Mouse (Mus musculus) E14TG2a.4 (cell line): ENCODE data around the gene Scamp1.
A peak's percentile ranks its signal among the peaks of the same experiment; 100 is the strongest.
"Not testable (repeated sequence)": the region's sequence is repeated elsewhere in the genome, so short reads cannot be mapped to it uniquely, and the experiment has no call there.

Experiments used
- H3K27me3 ChIP-seq: 2 replicates; pipeline ENCODE4 v1.6.1; 2014; ENCODE audit warnings: low read length, control low read depth; ENCODE audit not compliant: insufficient read depth
- H3K36me3 ChIP-seq: 2 replicates; pipeline ENCODE4 v1.6.1; 2014; ENCODE audit warnings: low read length, control low read depth; ENCODE audit not compliant: insufficient read depth
- H3K4me1 ChIP-seq: replicated peaks from 2 replicates; pipeline ENCODE4 v1.6.1; 2014; ENCODE audit warnings: low read depth, low read length, control low read depth
- H3K4me3 ChIP-seq: replicated peaks from 2 replicates; pipeline ENCODE4 v1.5.1; 2014; ENCODE audit warnings: mild to moderate bottlenecking, low read length
- H3K9me3 ChIP-seq: 2 replicates; pipeline ENCODE4 v1.6.1; 2014; ENCODE audit warnings: low read length, control low read depth
- CTCF ChIP-seq: conservative IDR thresholded peaks from 2 replicates; pipeline ENCODE4 v1.5.1; 2014; ENCODE audit warnings: low read length
- NANOG ChIP-seq: IDR thresholded peaks from 2 replicates; pipeline ENCODE4 v1.6.1; 2014; ENCODE audit warnings: borderline replicate concordance, low read length, mixed read lengths
- POU5F1 ChIP-seq: IDR thresholded peaks from 2 replicates; pipeline ENCODE4 v1.6.1; 2014; ENCODE audit warnings: low read length, borderline replicate concordance

Gene Scamp1

GRCm38 (mm10) chr13:94285281-94285871 is at the start of gene Scamp1:
TSS of gene Scamp1 (minus strand) at chr13:94285857.
- H3K27me3 ChIP-seq = peaks cover 24% of the 10 kb centered on the region
- TF ChIP-seq CTCF = no peak
- no peak for TF ChIP-seq NANOG
- peaks cover 4% of the 10 kb centered on the region; the same call in 1 of the 2 replicates for H3K9me3 ChIP-seq
- H3K36me3 ChIP-seq = no peaks in the 10 kb centered on the region
- H3K4me3 ChIP-seq = peak within 1 kb of the TSS; percentile 91
- peaks cover 20% of the 10 kb centered on the region for H3K4me1 ChIP-seq

GRCm38 (mm10) chr13:94330392-94330979 is 44.8 kb upstream of the Scamp1 start:
- no peak overlapping the region for H3K4me3 ChIP-seq
- peaks cover 11% of the 10 kb centered on the region; the same call in 1 of the 2 replicates for H3K4me1 ChIP-seq
- no peaks in the 10 kb centered on the region for H3K36me3 ChIP-seq
- no peak for TF ChIP-seq NANOG
- no peak for TF ChIP-seq POU5F1
- TF ChIP-seq CTCF = no peak
- H3K27me3 ChIP-seq = peaks cover 2% of the 10 kb centered on the region; the same call in 1 of the 2 replicates
- no peaks in the 10 kb centered on the region for H3K9me3 ChIP-seq

- H3K27me3 ChIP-seq, H3K4me3 ChIP-seq, H3K9me3 ChIP-seq, H3K36me3 ChIP-seq: not testable (repeated sequence)
- H3K4me1 ChIP-seq = peaks cover 11% of the 10 kb centered on the region; the same call in 1 of the 2 replicates
These were observed 43.3 kb upstream of the Scamp1 start for GRCm38 (mm10) chr13:94329005-94329404.

GRCm38 (mm10) chr13:94328063-94328462 is 42.4 kb upstream of the Scamp1 start:
- Histone ChIP-seq H3K4me1 (peaks cover 11% of the 10 kb centered on the region; the same call in 1 of the 2 replicates), H3K27me3 (no peaks in the 10 kb centered on the region), H3K9me3 (no peaks in the 10 kb centered on the region; the same call in 1 of the 2 replicates), H3K4me3 (no peak overlapping the region), H3K36me3 (no peaks in the 10 kb centered on the region)
- no peak for TF ChIP-seq CTCF
- TF ChIP-seq POU5F1 = no peak
- TF ChIP-seq NANOG = no peak

- no peak overlapping the region for H3K4me3 ChIP-seq
- H3K36me3 ChIP-seq = no peaks in the 10 kb centered on the region
- H3K4me1 ChIP-seq = no peaks in the 10 kb centered on the region; the same call in 1 of the 2 replicates
- TF ChIP-seq POU5F1 (no peak), NANOG (no peak), CTCF (no peak)
- no peaks in the 10 kb centered on the region; the same call in 1 of the 2 replicates for H3K27me3 ChIP-seq
- H3K9me3 ChIP-seq = peaks cover 5% of the 10 kb centered on the region
These were observed 36.8 kb upstream of the Scamp1 start for GRCm38 (mm10) chr13:94322475-94322874.

GRCm38 (mm10) chr13:94321094-94321792 is 35.6 kb upstream of the Scamp1 start:
- Histone ChIP-seq H3K4me3 (no peak overlapping the region), H3K9me3 (peaks cover 5% of the 10 kb centered on the region), H3K36me3 (no peaks in the 10 kb centered on the region), H3K27me3 (no peaks in the 10 kb centered on the region; the same call in 1 of the 2 replicates), H3K4me1 (peaks cover 6% of the 10 kb centered on the region; the same call in 1 of the 2 replicates)
- TF ChIP-seq NANOG = no peak
- TF ChIP-seq CTCF = no peak
- TF ChIP-seq POU5F1 = no peak

GRCm38 (mm10) chr13:94316975-94317511 is 31.4 kb upstream of the Scamp1 start:
- no peak overlapping the region for H3K4me3 ChIP-seq

GRCm38 (mm10) chr13:94312812-94313211 is 27.2 kb upstream of the Scamp1 start:
- not testable (repeated sequence) for H3K27me3 ChIP-seq, H3K4me3 ChIP-seq, H3K36me3 ChIP-seq, H3K4me1 ChIP-seq
- peaks cover 23% of the 10 kb centered on the region for H3K9me3 ChIP-seq

More at GRCm38 (mm10) chr13:94316975-94317511, 31.4 kb upstream of the Scamp1 start:
- Histone ChIP-seq H3K36me3 (no peaks in the 10 kb centered on the region), H3K27me3 (no peaks in the 10 kb centered on the region), H3K9me3 (peaks cover 28% of the 10 kb centered on the region), H3K4me1 (peaks cover 6% of the 10 kb centered on the region; the same call in 1 of the 2 replicates)
- TF ChIP-seq POU5F1 (no peak), NANOG (no peak), CTCF (no peak)
